Comparison of ENCODE assay signal across 14 mouse cellular contexts in genomic region chr9:98999881-99000339, GRCm38 (mm10). TPM values are rescaled to one million over a fixed set of nuclear protein-coding genes. Genes with fewer than 3 reads are reported as not detected.
DNase-seq lines count a peak whose midpoint lies in the region; ATAC-seq and TF ChIP-seq lines count a peak whose summit lies in the region.
"Had no signal": no experiment of that assay in that cellular context is flagged by ENCODE, and none has a peak within 500 bp of the region (broad histone marks: within the 10 kb centered on the region; RNA-seq: fewer than 3 reads in every experiment).

No protein-coding gene starts in this region.

- no peak overlapping the region for H3K9ac ChIP-seq in lung, embryonic 14.5 days
- no peak overlapping the region for H3K9ac ChIP-seq in liver, postnatal 0 days (replicated peaks)
- H3K9ac ChIP-seq: lung, embryonic 15.5 days had no signal

- H3K4me1 ChIP-seq in lung, embryonic 14.5 days (ENCODE audit: insufficient read depth) = no peaks in the 10 kb centered on the region
- no peaks in the 10 kb centered on the region for H3K4me1 ChIP-seq in liver, postnatal 0 days (ENCODE audit: insufficient read depth)
- H3K4me1 ChIP-seq: lung, embryonic 15.5 days had no signal

- no peak overlapping the region for H3K4me2 ChIP-seq in lung, embryonic 14.5 days
- H3K4me2 ChIP-seq in liver, postnatal 0 days (ENCODE audit: low read depth, low read length) = no peak overlapping the region
- H3K4me2 ChIP-seq: lung, embryonic 15.5 days had no signal

- TF ChIP-seq EP300 in liver, postnatal 0 days (IDR thresholded peaks at IDR 0.05; ENCODE audit: low read depth) = no peak

- peak; percentile 38 for DNase-seq in lung, embryonic 14.5 days
- no peak for DNase-seq in lung, postnatal 14 days
- DNase-seq in cerebellum, adult 18-20 months = peak; percentile 77 to 84
- peak; percentile 42 to 47 for DNase-seq in frontal cortex, postnatal 36 days (ENCODE audit: low spot score in 2 of 2)
- no peak for DNase-seq in natural killer cell, adult 2 months (ENCODE audit: low spot score in 2 of 2)
- no peak for DNase-seq in liver, postnatal 0 days
- DNase-seq: adrenal gland, adult 8-10 months; heart, postnatal 36 days; spleen, adult 18-20 months had no signal

- WGBS in lung, embryonic 14.5 days = 63% methylated on average over 9 of the region's 9 CpGs
- 51% methylated on average over 9 of the region's 9 CpGs for WGBS in liver, postnatal 0 days (ENCODE audit: insufficient replicate concordance)

- no peaks in the 10 kb centered on the region for H3K9me3 ChIP-seq in lung, embryonic 14.5 days (ENCODE audit: low read depth, low read length)
- H3K9me3 ChIP-seq in liver, postnatal 0 days (ENCODE audit: low read length) = no peaks in the 10 kb centered on the region
- H3K9me3 ChIP-seq: lung, embryonic 15.5 days had no signal

- no peak for ATAC-seq in lung, embryonic 14.5 days (ENCODE audit: insufficient read depth)
- ATAC-seq in megakaryocyte-erythroid progenitor cell, adult 5-6 weeks (replicated peaks; ENCODE audit: low FRiP score, low TSS enrichment, poor library complexity, severe bottlenecking) = peak; percentile 59
- ATAC-seq in activated CD4-positive, CD25-positive, alpha-beta regulatory T cell, adult 4 months = no peak
- no peak for ATAC-seq in liver, postnatal 0 days

- no peaks in the 10 kb centered on the region for H3K27me3 ChIP-seq in lung, embryonic 14.5 days (ENCODE audit: insufficient read depth, low read length)
- H3K27me3 ChIP-seq in liver, postnatal 0 days (ENCODE audit: insufficient read depth, low read length) = no peaks in the 10 kb centered on the region
- H3K27me3 ChIP-seq: lung, embryonic 15.5 days had no signal

- no peak overlapping the region for H3K4me3 ChIP-seq in lung, embryonic 14.5 days (ENCODE audit: low read depth, low read length)
- H3K4me3 ChIP-seq in liver, postnatal 0 days (ENCODE audit: low read depth, low read length) = no peak overlapping the region
- H3K4me3 ChIP-seq: lung, embryonic 15.5 days had no signal

- no peak for TF ChIP-seq CTCF in lung, embryonic 14.5 days (IDR thresholded peaks at IDR 0.05; ENCODE audit: low read depth)
- no peak for TF ChIP-seq CTCF in liver, postnatal 0 days (IDR thresholded peaks at IDR 0.05; ENCODE audit: low read depth)

- no peak overlapping the region for H3K27ac ChIP-seq in lung, embryonic 14.5 days (ENCODE audit: low read depth)
- no peak overlapping the region for H3K27ac ChIP-seq in liver, postnatal 0 days (ENCODE audit: low read depth)
- H3K27ac ChIP-seq: lung, embryonic 15.5 days had no signal

- peaks cover 20% of the 10 kb centered on the region; the same call in 1 of the 2 replicates for H3K36me3 ChIP-seq in lung, embryonic 14.5 days (ENCODE audit: insufficient read depth)
- 0 out of 2 replicates have a peak, but pooled peaks cover 10% of the 10 kb centered on the region for H3K36me3 ChIP-seq in liver, postnatal 0 days (replicated peaks; ENCODE audit: insufficient read depth, low read length)

RNA-seq across cellular contexts. Expression of gene Faim, which starts 13.7 kb away (rescaled TPM):
- 45.1 and 47.7 TPM in 2 replicates for polyA plus RNA-seq in lung, embryonic 14.5 days (2014; fragmentation: Nextera tagmentation; extraction: Ambion mirVana)
- 27.4 and 46.4 TPM in 2 replicates for total RNA-seq in megakaryocyte-erythroid progenitor cell, adult 5-6 weeks (2014; fragmentation: Nextera tagmentation)
- total RNA-seq in megakaryocyte-erythroid progenitor cell, adult 5-6 weeks (2017) = 60.5 and 144 TPM in 2 replicates
- 10 to 100 TPM; 62.0 to 71.2 TPM for polyA plus RNA-seq in activated CD4-positive, CD25-positive, alpha-beta regulatory T cell, adult 4 months (2017; shearing (Covaris generic))
- polyA plus RNA-seq in liver, postnatal 0 days (2015; fragmentation: Nextera tagmentation; extraction: Ambion mirVana) = 16.2 and 16.7 TPM in 2 replicates

RNA-seq across cellular contexts. Expression of gene Gm1123, which starts 35.6 kb away (rescaled TPM):
- 0.12 TPM in 1 of 2 replicates, not detected in the other for polyA plus RNA-seq in lung, embryonic 14.5 days (2014; fragmentation: Nextera tagmentation; extraction: Ambion mirVana)
- not detected in 2 replicates for total RNA-seq in megakaryocyte-erythroid progenitor cell, adult 5-6 weeks (2014; fragmentation: Nextera tagmentation)
- not detected in 2 replicates for total RNA-seq in megakaryocyte-erythroid progenitor cell, adult 5-6 weeks (2017)
- polyA plus RNA-seq in activated CD4-positive, CD25-positive, alpha-beta regulatory T cell, adult 4 months (2017; shearing (Covaris generic)) = 1 to 10 TPM in 1 of 2 experiments, under 1 TPM in 1; 0.94 to 1.1 TPM
- 0.07 TPM in 1 of 2 replicates, not detected in the other for polyA plus RNA-seq in liver, postnatal 0 days (2015; fragmentation: Nextera tagmentation; extraction: Ambion mirVana)
- total RNA-seq: adrenal gland, adult 8-10 months; gastrocnemius, adult 8-10 months; heart, postnatal 36 days had no signal
- polyA plus RNA-seq: embryonic facial prominence, embryonic 11.5 days; lung, embryonic 15.5 days had no signal

RNA-seq across cellular contexts. Expression of gene Foxl2, which starts 44.8 kb away (rescaled TPM):
- 0.07 TPM in 1 of 2 replicates, not detected in the other for polyA plus RNA-seq in lung, embryonic 14.5 days (2014; fragmentation: Nextera tagmentation; extraction: Ambion mirVana)
- total RNA-seq in megakaryocyte-erythroid progenitor cell, adult 5-6 weeks (2014; fragmentation: Nextera tagmentation) = not detected in 2 replicates
- not detected in 2 replicates for total RNA-seq in megakaryocyte-erythroid progenitor cell, adult 5-6 weeks (2017)
- not detected for polyA plus RNA-seq in activated CD4-positive, CD25-positive, alpha-beta regulatory T cell, adult 4 months (2017; shearing (Covaris generic))
- not detected in 2 replicates for polyA plus RNA-seq in liver, postnatal 0 days (2015; fragmentation: Nextera tagmentation; extraction: Ambion mirVana)
- total RNA-seq: gastrocnemius, adult 8-10 months; heart, postnatal 36 days had no signal
- polyA plus RNA-seq: lung, embryonic 15.5 days had no signal

Comparison
In these comparisons a context has a peak if more than half of its experiments do, and no peak if none do; other contexts are left out.
1. DNase-seq: peak in lung, embryonic 14.5 days (single experiment), cerebellum, adult 18-20 months (2 of 2) and frontal cortex, postnatal 36 days (2 of 2); none in lung, postnatal 14 days (single experiment), natural killer cell, adult 2 months (0 of 2) and liver, postnatal 0 days (single experiment).